Mouse (Mus musculus) forebrain, embryonic 16.5 days (tissue): ENCODE measurements around the gene Il4ra. TPM values are rescaled to one million over a fixed set of nuclear protein-coding genes. Genes with fewer than 3 reads are reported as not detected.

Source experiments
- ATAC-seq: fragments of 200-750 bp; cut with Nextera tagmentation; 2 replicates; pipeline ENCODE4 v1.8.0; 2017; ENCODE audit warnings: mild to moderate bottlenecking, moderate library complexity
- H3K27ac ChIP-seq: fragments of 300-500 bp; sonication (generic); 2 replicates; pipeline ENCODE4 v1.5.1; 2014; ENCODE audit warnings: low read length, control low read depth
- H3K27me3 ChIP-seq: fragments of 300-500 bp; sonication (generic); replicated peaks from 2 replicates; pipeline ENCODE4 v1.6.1; 2014; ENCODE audit warnings: low read length; ENCODE audit not compliant: control insufficient read depth, insufficient read depth
- H3K36me3 ChIP-seq: fragments of 300-500 bp; sonication (generic); 2 replicates; pipeline ENCODE4 v1.6.1; 2014; ENCODE audit not compliant: control insufficient read depth, insufficient read depth
- H3K4me1 ChIP-seq: fragments of 300-500 bp; sonication (generic); replicated peaks from 2 replicates; pipeline ENCODE4 v1.6.1; 2014; ENCODE audit warnings: low read length; ENCODE audit not compliant: control insufficient read depth, insufficient read depth
- H3K4me2 ChIP-seq: fragments of 300-500 bp; sonication (generic); 2 replicates; pipeline ENCODE4 v1.6.1; 2014; ENCODE audit warnings: mild to moderate bottlenecking, low read length, control low read depth
- H3K4me3 ChIP-seq: fragments of 300-500 bp; sonication (generic); replicated peaks from 2 replicates; pipeline ENCODE4 v1.5.1; 2014; ENCODE audit warnings: mild to moderate bottlenecking, low read length, control low read depth
- H3K9ac ChIP-seq: fragments of 300-500 bp; sonication (generic); replicated peaks from 2 replicates; pipeline ENCODE4 v1.6.1; 2014; ENCODE audit warnings: low read depth, low read length, control low read depth
- H3K9me3 ChIP-seq: fragments of 300-500 bp; sonication (generic); 2 replicates; pipeline ENCODE4 v1.6.1; 2016; ENCODE audit warnings: low read length; ENCODE audit not compliant: control insufficient read depth
- WGBS: fragments of 180-500 bp; shearing (Covaris S2); extraction: QIAGEN DNeasy Blood & Tissue Kit; methylation state at CpG from one replicate; pipeline ENCODE4 v1.1.7; 2014; 5-methylcytosine and 5-hydroxymethylcytosine counted together
- polyA plus RNA-seq: library from polyadenylated mRNA; unstranded; fragments of >200 nt; fragmentation: Nextera tagmentation; extraction: Ambion mirVana; gene quantifications from 2 replicates; pipeline ENCODE4 v1.2.1, GENCODE M21; 2015

The Il4ra gene
- polyA plus RNA-seq, 1 experiment from 2014 or later, result 2.5 TPM

DNA sequence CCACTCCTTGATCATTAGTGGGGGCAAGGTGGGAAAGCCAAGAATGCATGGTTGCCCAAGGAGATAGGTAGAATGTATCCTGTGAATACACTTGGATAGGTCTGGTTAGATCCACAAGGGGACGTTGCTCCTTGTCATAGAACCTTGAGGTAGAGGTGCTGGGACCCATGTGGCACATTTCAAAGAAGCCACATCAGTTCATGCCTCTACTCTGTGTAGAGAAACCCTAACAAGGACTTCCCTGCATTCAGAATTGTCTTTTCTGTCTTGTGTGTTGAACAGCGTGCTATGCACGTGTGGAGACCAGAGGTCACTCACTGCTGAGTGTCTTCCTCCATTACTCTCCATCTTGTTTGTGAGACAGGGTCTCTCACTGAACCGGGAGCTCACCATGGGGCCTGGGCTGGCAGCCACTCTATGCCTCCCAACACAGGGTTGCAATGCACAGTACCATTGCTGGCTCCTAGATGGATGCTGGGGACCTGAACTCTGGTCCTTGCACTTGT is 56.3 kb downstream of the Il4ra start:
- Histone ChIP-seq H3K4me1 (no peaks in the 10 kb centered on the region), H3K27me3 (no peaks in the 10 kb centered on the region), H3K36me3 (no peaks in the 10 kb centered on the region), H3K9me3 (no peaks in the 10 kb centered on the region), H3K27ac (no peak overlapping the region), H3K9ac (no peak overlapping the region), H3K4me2 (no peak overlapping the region), H3K4me3 (no peak overlapping the region)
- no peak for ATAC-seq
- WGBS, result 92% methylated on average over 4 of the region's 4 CpGs

- Histone ChIP-seq H3K36me3 (no peaks in the 10 kb centered on the region), H3K4me1 (no peaks in the 10 kb centered on the region), H3K4me3 (no peak overlapping the region), H3K9ac (no peak overlapping the region), H3K27me3 (no peaks in the 10 kb centered on the region), H3K27ac (no peak overlapping the region), H3K9me3 (no peaks in the 10 kb centered on the region), H3K4me2 (no peak overlapping the region)
- 76% methylated on average over 5 of the region's 5 CpGs for WGBS
- ATAC-seq, result no peak
Measured at GRCm38 (mm10) chr7:125613579-125613978, 61.7 kb downstream of the Il4ra start.

DNA sequence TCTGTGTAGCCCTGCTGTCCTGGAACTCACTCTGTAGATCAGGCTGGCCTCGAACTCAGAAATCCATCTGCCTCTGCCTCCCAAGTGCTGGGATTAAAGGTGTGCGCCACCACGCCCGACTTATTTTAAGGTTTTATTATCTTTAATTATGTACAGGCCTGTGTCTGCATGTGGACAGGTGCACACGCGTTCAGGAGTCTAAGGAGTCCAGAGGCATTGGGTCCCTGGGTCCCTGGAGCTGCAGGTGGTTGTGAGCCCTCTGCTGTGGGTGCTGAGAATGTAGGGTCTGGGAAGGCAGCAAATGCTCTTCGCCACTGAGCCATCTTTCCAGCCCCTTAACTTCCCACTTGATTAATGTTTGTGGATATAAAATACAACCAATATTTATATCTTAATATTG is 63.5 kb downstream of the Il4ra start:
- Histone ChIP-seq H3K9me3 (no peaks in the 10 kb centered on the region), H3K27me3 (no peaks in the 10 kb centered on the region), H3K4me2 (no peak overlapping the region), H3K36me3 (no peaks in the 10 kb centered on the region), H3K4me1 (no peaks in the 10 kb centered on the region), H3K27ac (no peak overlapping the region), H3K4me3 (no peak overlapping the region), H3K9ac (no peak overlapping the region)
- 89% methylated on average over 7 of the region's 7 CpGs for WGBS
- ATAC-seq, result no peak

GRCm38 (mm10) chr7:125618016-125618415 is 66.1 kb downstream of the Il4ra start:
- H3K27ac ChIP-seq, result no peak overlapping the region
- no peaks in the 10 kb centered on the region for H3K4me1 ChIP-seq
- no peaks in the 10 kb centered on the region for H3K9me3 ChIP-seq
- H3K4me2 ChIP-seq, result no peak overlapping the region
- no peak overlapping the region for H3K4me3 ChIP-seq
- no peak overlapping the region for H3K9ac ChIP-seq
- H3K27me3 ChIP-seq, result no peaks in the 10 kb centered on the region
- 90% methylated on average over 7 of the region's 7 CpGs for WGBS
- no peak for ATAC-seq
- no peaks in the 10 kb centered on the region for H3K36me3 ChIP-seq

GRCm38 (mm10) chr7:125620077-125620476 is 68.2 kb downstream of the Il4ra start:
- WGBS, result 71% methylated on average over 4 of the region's 4 CpGs
- no peak overlapping the region for H3K4me2 ChIP-seq
- no peaks in the 10 kb centered on the region for H3K27me3 ChIP-seq
- no peak overlapping the region for H3K27ac ChIP-seq
- H3K9me3 ChIP-seq, result no peaks in the 10 kb centered on the region
- H3K4me1 ChIP-seq, result no peaks in the 10 kb centered on the region
- H3K9ac ChIP-seq, result no peak overlapping the region
- no peak for ATAC-seq
- H3K4me3 ChIP-seq, result no peak overlapping the region
- H3K36me3 ChIP-seq, result no peaks in the 10 kb centered on the region

DNA sequence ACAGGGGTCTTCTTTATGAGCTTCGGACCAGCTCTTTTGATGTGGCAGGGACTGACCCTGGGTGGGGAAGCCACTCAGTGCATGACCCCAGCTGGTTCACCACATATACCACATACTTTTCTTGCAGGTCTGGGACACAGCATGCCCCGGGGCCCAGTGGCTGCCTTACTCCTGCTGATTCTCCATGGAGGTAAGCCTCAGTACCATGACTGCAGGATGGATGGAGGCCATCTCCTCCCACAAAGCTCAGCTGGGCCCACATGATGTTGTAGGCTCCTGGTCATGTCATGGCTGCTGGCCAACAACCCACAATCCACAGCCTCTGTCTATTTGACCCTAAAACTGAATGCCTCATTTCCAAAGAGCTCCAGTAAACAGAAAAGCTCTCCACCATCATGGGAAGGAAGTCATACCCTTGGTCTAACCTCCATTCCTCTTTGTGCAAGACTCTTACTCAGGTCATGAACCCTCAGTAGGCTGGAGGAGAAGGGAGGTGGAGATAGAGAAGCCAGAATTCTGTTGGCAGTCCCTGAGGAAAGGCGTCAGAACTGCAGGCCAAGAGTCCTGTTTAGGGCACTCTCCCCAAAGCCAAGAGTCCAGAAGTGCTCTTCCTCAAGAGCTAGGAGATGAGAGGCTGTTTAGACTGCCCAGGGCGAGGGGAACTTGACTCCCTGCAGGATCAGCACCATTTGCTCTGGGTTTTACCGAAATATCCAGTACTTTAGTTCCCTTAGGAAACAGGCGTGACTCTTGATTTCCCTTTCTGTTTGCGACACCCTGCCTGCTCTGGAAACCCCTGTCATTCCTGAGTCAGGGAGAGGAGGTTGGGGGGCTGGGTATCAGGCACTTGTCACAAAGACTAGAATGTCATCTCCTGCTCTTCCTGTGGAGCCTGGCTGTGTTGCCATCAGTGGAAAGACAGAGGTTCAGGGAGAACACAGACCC is 71.1 kb downstream of the Il4ra start:
- Histone ChIP-seq H3K4me3 (no peak overlapping the region), H3K9ac (no peak overlapping the region), H3K27ac (no peak overlapping the region), H3K27me3 (no peaks in the 10 kb centered on the region), H3K9me3 (no peaks in the 10 kb centered on the region), H3K4me2 (no peak overlapping the region), H3K4me1 (no peaks in the 10 kb centered on the region), H3K36me3 (no peaks in the 10 kb centered on the region)
- 82% methylated on average over 7 of the region's 7 CpGs for WGBS
- ATAC-seq, result no peak

DNA sequence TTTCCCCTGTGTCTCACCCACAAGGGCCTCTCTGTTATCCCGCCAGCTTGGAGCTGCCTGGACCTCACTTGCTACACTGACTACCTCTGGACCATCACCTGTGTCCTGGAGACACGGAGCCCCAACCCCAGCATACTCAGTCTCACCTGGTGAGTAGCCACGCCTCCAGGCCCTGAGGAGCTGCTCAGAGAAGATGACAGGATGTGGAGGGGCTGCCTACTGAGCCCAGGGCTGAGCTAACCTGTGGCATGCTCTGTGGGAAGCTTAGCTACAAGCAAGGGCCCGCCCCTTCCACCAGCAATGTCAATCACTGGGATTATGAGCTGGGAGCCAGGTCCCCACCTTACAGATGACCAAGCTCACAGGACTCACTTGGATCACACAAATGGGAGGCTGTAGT is 73.3 kb downstream of the Il4ra start:
- H3K27me3 ChIP-seq, result no peaks in the 10 kb centered on the region
- H3K4me2 ChIP-seq, result no peak overlapping the region
- WGBS, result 69% methylated on average over 4 of the region's 4 CpGs
- H3K4me1 ChIP-seq, result no peaks in the 10 kb centered on the region
- no peak overlapping the region for H3K4me3 ChIP-seq
- H3K9ac ChIP-seq, result no peak overlapping the region
- no peak overlapping the region for H3K27ac ChIP-seq
- no peaks in the 10 kb centered on the region for H3K36me3 ChIP-seq
- H3K9me3 ChIP-seq, result peaks cover 3% of the 10 kb centered on the region; the same call in 1 of the 2 replicates
- no peak for ATAC-seq

- Histone ChIP-seq H3K9ac (no peak overlapping the region), H3K27ac (no peak overlapping the region), H3K27me3 (no peaks in the 10 kb centered on the region), H3K4me1 (no peaks in the 10 kb centered on the region), H3K4me2 (no peak overlapping the region), H3K36me3 (no peaks in the 10 kb centered on the region), H3K9me3 (peaks cover 3% of the 10 kb centered on the region; the same call in 1 of the 2 replicates), H3K4me3 (no peak overlapping the region)
- WGBS, result 72% methylated on average over 7 of the region's 7 CpGs
- no peak for ATAC-seq
Measured at GRCm38 (mm10) chr7:125625829-125626228, 73.9 kb downstream of the Il4ra start.
